Mouse (Mus musculus) kidney, embryonic 16.5 days (tissue): Measurements from ENCODE around the gene C1s1. TPM values are rescaled to one million over a fixed set of nuclear protein-coding genes. Genes with fewer than 3 reads are reported as not detected.
"Not testable (repeated sequence)": the region's sequence is repeated elsewhere in the genome, so short reads cannot be mapped to it uniquely, and the experiment has no call there.

Experiments
- ATAC-seq: fragments of 200-750 bp; cut with Nextera tagmentation; 2 replicates; pipeline ENCODE4 v1.8.0; 2017; ENCODE audit warnings: moderate TSS enrichment; ENCODE audit not compliant: low FRiP score, low TSS enrichment
- H3K27ac ChIP-seq: fragments of 300-500 bp; sonication (generic); 2 replicates; pipeline ENCODE4 v1.5.1; 2014; ENCODE audit warnings: low read length
- H3K27me3 ChIP-seq: fragments of 300-500 bp; sonication (generic); 2 replicates; pipeline ENCODE4 v1.6.1; 2014; ENCODE audit warnings: low read length, control low read depth, mixed read lengths; ENCODE audit not compliant: insufficient read depth
- H3K36me3 ChIP-seq: fragments of 300-500 bp; sonication (generic); 2 replicates; pipeline ENCODE4 v1.6.1; 2014; ENCODE audit warnings: low read length, control low read depth, mixed read lengths; ENCODE audit not compliant: insufficient read depth
- H3K4me1 ChIP-seq: fragments of 300-500 bp; sonication (generic); 2 replicates; pipeline ENCODE4 v1.6.1; 2014; ENCODE audit warnings: low read length, control low read depth, mixed read lengths; ENCODE audit not compliant: insufficient read depth
- H3K4me2 ChIP-seq: fragments of 300-500 bp; sonication (generic); replicated peaks from 2 replicates; pipeline ENCODE4 v1.6.1; 2014; ENCODE audit warnings: low read depth, low read length
- H3K4me3 ChIP-seq: fragments of 300-500 bp; sonication (generic); 2 replicates; pipeline ENCODE4 v1.5.1; 2014; ENCODE audit warnings: mild to moderate bottlenecking, low read length
- H3K9ac ChIP-seq: fragments of 300-500 bp; sonication (generic); replicated peaks from 2 replicates; pipeline ENCODE4 v1.6.1; 2014; ENCODE audit warnings: low read length
- H3K9me3 ChIP-seq: fragments of 300-500 bp; sonication (generic); 2 replicates; pipeline ENCODE4 v1.6.1; 2016; ENCODE audit warnings: low read length, control low read depth
- WGBS: fragments of 180-500 bp; shearing (Covaris S2); extraction: QIAGEN DNeasy Blood & Tissue Kit; methylation state at CpG from one replicate; pipeline ENCODE4 v1.1.7; 2014; 5-methylcytosine and 5-hydroxymethylcytosine counted together
- polyA plus RNA-seq: library from polyadenylated mRNA; unstranded; fragments of >200 nt; fragmentation: Nextera tagmentation; extraction: Ambion mirVana; gene quantifications from 2 replicates; pipeline ENCODE4 v1.2.1, GENCODE M21; 2015

The C1s1 gene
- polyA plus RNA-seq, 1 experiment from 2014 or later = 29.0 TPM

- no peak overlapping the region for H3K4me3 ChIP-seq
- no peak overlapping the region for H3K9ac ChIP-seq
- no peak overlapping the region for H3K27ac ChIP-seq
- peaks cover 4% of the 10 kb centered on the region; the same call in 1 of the 2 replicates for H3K4me1 ChIP-seq
- H3K4me2 ChIP-seq = no peak overlapping the region
- no peaks in the 10 kb centered on the region for H3K27me3 ChIP-seq
- no peaks in the 10 kb centered on the region for H3K36me3 ChIP-seq
- 74% methylated on average over 3 of the region's 3 CpGs for WGBS
- no peaks in the 10 kb centered on the region for H3K9me3 ChIP-seq
- no peak for ATAC-seq
Observed at GRCm38 (mm10) chr6:124527881-124528280, 14.3 kb downstream of the C1s1 start.

- ATAC-seq, H3K4me1 ChIP-seq, H3K36me3 ChIP-seq, H3K4me2 ChIP-seq, H3K9ac ChIP-seq, H3K9me3 ChIP-seq, H3K27me3 ChIP-seq, H3K27ac ChIP-seq, H3K4me3 ChIP-seq: not testable (repeated sequence)
- 67% methylated on average over 7 of the region's 7 CpGs for WGBS
Observed at GRCm38 (mm10) chr6:124522082-124522481, 20.1 kb downstream of the C1s1 start.

- H3K4me2 ChIP-seq, H3K9me3 ChIP-seq, H3K4me1 ChIP-seq, H3K9ac ChIP-seq, H3K27ac ChIP-seq, H3K4me3 ChIP-seq, ATAC-seq, H3K36me3 ChIP-seq, H3K27me3 ChIP-seq: not testable (repeated sequence)
- WGBS = 86% methylated on average over 3 of the region's 4 CpGs
Observed at GRCm38 (mm10) chr6:124517733-124518132, 24.4 kb downstream of the C1s1 start.

GRCm38 (mm10) chr6:124512355-124512836 lies 29.8 kb downstream of the C1s1 start, which contains the start of gene C1ra:
C1ra (plus strand) TSS chr6:124512405.
- H3K4me1 ChIP-seq = no peaks in the 10 kb centered on the region
- peak within 1 kb of the TSS; percentile 39 for H3K4me3 ChIP-seq
- no peaks in the 10 kb centered on the region for H3K27me3 ChIP-seq
- WGBS = 10% methylated on average over 6 of the region's 6 CpGs
- peak within 1 kb of the TSS; percentile 55 for H3K4me2 ChIP-seq
- H3K9me3 ChIP-seq = no peaks in the 10 kb centered on the region
- peak; percentile 55; the same call in 1 of the 2 replicates for ATAC-seq
- H3K27ac ChIP-seq = no peak within 1 kb of the TSS
- H3K9ac ChIP-seq = peak within 1 kb of the TSS; percentile 61
- H3K36me3 ChIP-seq = no peaks in the 10 kb centered on the region

- Histone ChIP-seq H3K4me1 (no peaks in the 10 kb centered on the region), H3K4me3 (no peak overlapping the region), H3K27me3 (no peaks in the 10 kb centered on the region), H3K27ac (no peak overlapping the region), H3K4me2 (no peak overlapping the region), H3K36me3 (no peaks in the 10 kb centered on the region), H3K9me3 (no peaks in the 10 kb centered on the region), H3K9ac (no peak overlapping the region)
- ATAC-seq = peak; percentile 29; the same call in 1 of the 2 replicates
- WGBS = 57% methylated on average over 6 of the region's 6 CpGs
Observed at GRCm38 (mm10) chr6:124511936-124512335, 30.2 kb downstream of the C1s1 start.

DNA sequence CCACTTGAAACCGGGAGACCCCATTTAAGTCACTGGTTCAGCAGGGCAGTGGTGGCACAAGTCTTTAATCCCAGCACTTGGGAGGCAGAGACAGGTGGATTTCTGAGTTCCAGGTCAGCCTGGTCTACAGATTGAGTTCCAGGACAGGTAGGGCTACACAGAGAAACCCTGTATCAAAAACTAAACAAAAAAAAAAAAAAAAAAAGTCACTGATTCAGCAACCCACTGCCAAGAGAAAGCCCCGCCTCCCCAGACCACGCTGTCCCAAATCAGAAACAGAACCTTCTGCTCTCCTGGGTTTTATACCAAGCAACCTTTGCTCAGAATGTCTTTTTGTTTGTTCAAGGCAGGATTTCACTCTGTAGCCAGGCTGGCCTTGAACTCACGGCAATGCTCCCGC lies 33.0 kb downstream of the C1s1 start:
- not testable (repeated sequence) for H3K4me2 ChIP-seq, H3K4me1 ChIP-seq, H3K27me3 ChIP-seq, H3K9me3 ChIP-seq, ATAC-seq, H3K36me3 ChIP-seq, H3K27ac ChIP-seq, H3K4me3 ChIP-seq, H3K9ac ChIP-seq
- WGBS = 84% methylated on average over 5 of the region's 5 CpGs

DNA sequence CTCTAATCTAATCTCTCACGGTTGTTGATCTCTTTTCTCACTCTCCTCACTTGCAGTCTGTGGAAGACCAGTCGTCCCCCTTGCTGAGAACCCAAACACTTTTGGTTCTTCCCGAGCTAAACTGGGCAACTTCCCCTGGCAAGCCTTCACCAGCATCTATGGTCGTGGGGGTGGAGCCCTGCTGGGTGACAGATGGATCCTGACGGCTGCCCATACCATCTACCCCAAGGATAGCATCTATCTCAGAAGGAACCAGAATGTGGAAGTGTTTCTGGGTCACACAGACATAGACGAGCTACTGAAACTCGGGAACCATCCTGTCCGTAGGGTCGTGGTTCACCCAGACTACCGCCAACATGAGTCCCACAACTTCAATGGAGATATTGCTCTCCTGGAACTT lies 33.9 kb downstream of the C1s1 start:
- H3K9ac ChIP-seq = no peak overlapping the region
- no peaks in the 10 kb centered on the region for H3K4me1 ChIP-seq
- WGBS = 83% methylated on average over 10 of the region's 10 CpGs
- no peaks in the 10 kb centered on the region for H3K27me3 ChIP-seq
- H3K4me3 ChIP-seq = no peak overlapping the region
- no peak overlapping the region for H3K4me2 ChIP-seq
- no peak overlapping the region for H3K27ac ChIP-seq
- no peak for ATAC-seq
- H3K36me3 ChIP-seq = no peaks in the 10 kb centered on the region
- H3K9me3 ChIP-seq = no peaks in the 10 kb centered on the region

- no peaks in the 10 kb centered on the region for H3K4me1 ChIP-seq
- H3K4me2 ChIP-seq = no peak overlapping the region
- no peak overlapping the region for H3K27ac ChIP-seq
- 85% methylated on average over 6 of the region's 6 CpGs for WGBS
- H3K4me3 ChIP-seq = no peak overlapping the region
- no peak overlapping the region for H3K9ac ChIP-seq
- H3K9me3 ChIP-seq = no peaks in the 10 kb centered on the region
- ATAC-seq = no peak
- no peaks in the 10 kb centered on the region for H3K27me3 ChIP-seq
- no peaks in the 10 kb centered on the region for H3K36me3 ChIP-seq
Observed at GRCm38 (mm10) chr6:124506991-124507390, 35.2 kb downstream of the C1s1 start.

DNA sequence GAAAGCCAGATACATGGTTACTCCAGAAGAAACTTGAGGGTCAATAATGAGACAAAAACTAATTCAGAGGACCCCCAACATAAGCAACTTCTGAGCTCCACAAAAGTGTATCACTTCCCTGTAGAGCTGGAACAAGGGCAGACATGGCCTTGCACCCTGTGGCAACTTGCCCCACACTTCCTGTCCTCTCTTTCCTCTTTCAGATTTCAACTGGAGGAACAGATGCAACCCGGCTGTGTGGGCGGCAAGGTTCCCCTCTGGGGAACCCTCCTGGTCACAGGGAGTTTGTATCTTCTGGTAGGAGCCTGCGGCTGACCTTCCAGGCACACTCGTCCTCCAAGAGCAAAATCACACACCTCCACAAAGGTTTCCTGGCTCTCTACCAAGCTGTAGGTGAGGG lies 37.1 kb downstream of the C1s1 start:
- H3K36me3 ChIP-seq = no peaks in the 10 kb centered on the region
- 64% methylated on average over 4 of the region's 4 CpGs for WGBS
- no peak overlapping the region for H3K27ac ChIP-seq
- H3K4me1 ChIP-seq = no peaks in the 10 kb centered on the region
- H3K4me3 ChIP-seq = no peak overlapping the region
- H3K27me3 ChIP-seq = no peaks in the 10 kb centered on the region
- H3K9me3 ChIP-seq = no peaks in the 10 kb centered on the region
- H3K4me2 ChIP-seq = no peak overlapping the region
- H3K9ac ChIP-seq = no peak overlapping the region
- no peak for ATAC-seq

DNA sequence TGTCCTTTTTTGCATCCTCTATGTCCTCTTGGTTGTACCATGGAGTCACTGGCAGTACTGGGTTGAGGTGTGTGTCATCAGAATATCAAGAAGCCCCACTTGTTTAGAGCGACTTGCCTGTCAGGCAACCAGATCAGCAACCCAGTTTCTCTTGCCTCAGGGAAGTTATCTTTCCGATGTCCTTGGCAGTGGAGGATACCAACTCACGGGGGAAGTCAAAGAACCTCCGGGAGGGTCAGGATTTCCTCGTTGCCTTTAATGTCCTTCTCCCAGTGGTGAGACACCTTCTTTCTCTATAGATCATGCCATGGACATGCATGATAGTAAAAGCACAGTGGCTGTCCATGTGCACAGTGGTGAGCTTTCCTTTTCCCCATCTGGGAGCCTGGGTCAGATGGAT lies 40.1 kb downstream of the C1s1 start:
- no peak for ATAC-seq

More for the DNA sequence above, 40.1 kb downstream of the C1s1 start:
- 86% methylated on average over 5 of the region's 5 CpGs for WGBS
- Histone ChIP-seq H3K9ac (no peak overlapping the region), H3K9me3 (no peaks in the 10 kb centered on the region), H3K4me3 (no peak overlapping the region), H3K36me3 (no peaks in the 10 kb centered on the region), H3K27ac (no peak overlapping the region), H3K4me1 (no peaks in the 10 kb centered on the region), H3K4me2 (no peak overlapping the region), H3K27me3 (no peaks in the 10 kb centered on the region)
